Mouse (Mus musculus) common myeloid progenitor, adult 5-6 weeks (primary cell): ENCODE results near the gene Emc9. TPM values are rescaled to one million over a fixed set of nuclear protein-coding genes. Genes with fewer than 3 reads are reported as not detected.

ENCODE experiments used
- ATAC-seq: replicated peaks from 2 replicates; pipeline ENCODE4 v1.8.0; 2016; ENCODE audit warnings: low read depth, mild to moderate bottlenecking, moderate TSS enrichment, inconsistent platforms; ENCODE audit not compliant: poor library complexity, severe bottlenecking
- total RNA-seq: library from RNA; stranded (forward); fragments of 200-1000, 187-1606 nt; gene quantifications from 2 replicates; pipeline ENCODE4 v1.2.3, GENCODE M21; 2017

Emc9 gene
- total RNA-seq, 1 experiment from 2014 or later: 24.3 TPM

- peak; percentile 85 for ATAC-seq
These were observed 6.3 kb upstream of the Emc9 start, which contains the start of gene Rnf31 for GRCm38 (mm10) chr14:55591331-55591891. Rnf31 (plus strand) TSS chr14:55591708.

DNA sequence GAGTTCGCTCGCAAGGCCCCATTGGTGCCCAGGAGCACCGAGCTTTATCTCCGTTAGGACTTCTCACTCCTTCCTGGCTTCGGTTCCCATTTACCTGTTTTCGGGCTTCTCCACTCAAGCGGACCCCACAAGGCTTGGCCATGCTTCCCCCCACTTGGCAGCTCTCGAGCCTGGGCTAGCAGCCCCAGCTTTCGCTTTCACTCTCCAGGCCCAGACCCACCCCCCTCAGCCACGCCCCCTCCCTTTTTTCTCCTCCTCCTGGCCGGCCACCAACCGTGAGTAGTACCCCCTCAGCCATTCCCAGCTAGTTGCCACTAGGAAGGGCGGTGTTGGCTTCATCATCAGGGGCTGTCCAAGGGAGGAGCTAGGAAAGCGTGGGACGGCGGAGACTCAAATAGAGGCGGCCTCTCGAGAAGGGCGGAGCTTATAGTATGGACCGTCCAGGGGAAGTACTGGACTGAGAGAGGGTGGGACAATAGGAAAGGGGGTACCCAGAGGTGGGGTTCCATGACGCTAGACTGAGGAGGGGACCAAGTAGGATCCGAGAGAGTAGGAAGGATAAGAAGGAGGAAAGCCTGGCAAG is 5.7 kb upstream of the Emc9 start, which contains the start of gene Psme2:
Gene Psme2 (minus strand): TSS at position 366 of the 583 bp plus-strand sequence.
- ATAC-seq: peak; percentile 83

DNA sequence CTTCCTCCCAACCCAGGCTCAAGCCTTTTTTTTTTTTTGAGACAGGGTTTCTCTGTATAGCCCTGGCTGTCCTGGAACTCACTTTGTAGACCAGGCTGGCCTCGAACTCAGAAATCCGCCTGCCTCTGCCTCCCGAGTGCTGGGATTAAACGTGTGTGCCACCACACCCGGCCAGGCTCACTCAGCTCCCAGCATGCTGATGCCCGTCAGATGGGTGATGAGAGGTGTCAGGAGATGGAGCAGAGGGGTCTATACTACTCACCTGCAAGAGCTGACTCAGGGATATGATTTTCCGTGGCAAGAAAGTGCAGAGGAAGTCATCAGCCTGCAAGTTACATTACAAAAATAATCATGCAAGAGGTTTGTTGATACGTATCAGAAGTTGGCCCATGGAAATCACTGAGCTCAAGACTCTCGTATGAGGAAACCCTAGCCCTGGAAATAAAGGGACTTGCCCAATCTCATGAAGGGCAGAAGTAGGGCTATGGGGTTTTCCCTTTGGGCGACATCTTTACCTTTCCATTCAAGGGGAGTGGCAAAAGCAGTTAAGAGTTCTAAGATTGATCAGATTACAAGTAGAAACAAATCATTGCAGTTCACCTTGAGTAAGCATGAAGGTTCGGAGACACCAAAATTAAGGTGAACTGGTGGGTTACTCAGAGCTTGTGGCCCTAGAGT is 4.8 kb upstream of the Emc9 start:
- ATAC-seq: no peak

DNA sequence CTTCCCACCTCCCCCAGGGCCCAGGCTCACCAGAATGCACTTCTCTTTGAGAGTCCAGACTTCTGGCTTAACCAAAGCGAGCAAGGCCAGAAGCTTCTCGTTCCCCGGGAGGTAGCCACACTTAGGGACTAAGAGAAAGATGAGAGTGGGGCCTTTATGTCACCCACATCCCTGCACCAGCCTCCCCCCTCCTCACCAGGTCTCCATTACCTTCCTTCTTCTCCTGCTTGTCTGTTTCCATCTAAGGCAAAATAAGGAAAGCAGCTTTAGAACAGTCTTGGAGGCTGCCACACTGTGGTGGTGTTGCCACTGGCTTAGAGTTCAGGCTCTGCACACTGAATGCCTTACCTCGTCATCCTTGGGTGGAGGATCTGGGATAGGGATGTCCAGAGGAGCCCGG is 4.2 kb upstream of the Emc9 start:
- no peak for ATAC-seq

DNA sequence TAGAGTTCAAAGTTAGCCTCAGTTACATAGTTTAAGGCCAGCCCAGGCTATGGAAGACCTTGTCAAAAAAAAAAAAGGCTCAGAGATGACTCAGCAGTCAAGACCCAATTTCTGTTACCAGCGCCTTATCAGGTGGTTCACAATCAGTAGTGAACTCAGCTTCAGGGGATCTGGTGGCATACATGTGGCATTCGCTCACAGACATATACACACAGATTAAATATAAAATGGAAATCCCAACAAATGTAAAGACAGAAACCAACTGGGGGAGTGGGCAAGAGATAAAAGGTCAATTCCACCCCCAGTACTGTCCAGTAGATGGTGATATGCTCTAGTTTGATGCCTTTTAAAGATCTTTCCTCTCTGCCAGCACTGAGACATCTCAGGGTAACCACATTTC is 1.0 kb upstream of the Emc9 start:
- ATAC-seq: peak; percentile 6; the same call in 1 of the 2 replicates

- ATAC-seq: peak; percentile 13; the same call in 1 of the 2 replicates
These were observed 461 bp upstream of the Emc9 start for GRCm38 (mm10) chr14:55585566-55585960.

DNA sequence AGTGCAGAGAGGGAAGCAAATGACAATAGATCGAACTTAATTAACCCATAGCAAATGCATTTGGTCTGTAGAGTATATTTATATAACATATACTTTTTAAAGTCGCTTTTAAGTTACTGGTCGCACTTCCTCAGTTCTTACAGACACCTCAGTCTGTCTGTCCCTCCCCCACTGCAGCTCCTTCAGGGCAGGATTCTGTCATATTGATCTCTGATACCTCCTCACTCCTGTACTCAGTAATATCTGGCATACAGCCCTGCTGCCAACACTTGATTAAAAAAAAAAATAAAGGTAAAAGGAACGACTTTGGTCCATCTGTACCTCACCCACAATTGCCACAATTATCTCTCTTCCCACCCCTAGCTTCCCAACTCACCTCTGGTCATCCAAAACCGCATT is 800 bp downstream of the Emc9 start:
- ATAC-seq: no peak

- no peak for ATAC-seq
These were observed 3.0 kb downstream of the Emc9 start for GRCm38 (mm10) chr14:55581981-55582681.

DNA sequence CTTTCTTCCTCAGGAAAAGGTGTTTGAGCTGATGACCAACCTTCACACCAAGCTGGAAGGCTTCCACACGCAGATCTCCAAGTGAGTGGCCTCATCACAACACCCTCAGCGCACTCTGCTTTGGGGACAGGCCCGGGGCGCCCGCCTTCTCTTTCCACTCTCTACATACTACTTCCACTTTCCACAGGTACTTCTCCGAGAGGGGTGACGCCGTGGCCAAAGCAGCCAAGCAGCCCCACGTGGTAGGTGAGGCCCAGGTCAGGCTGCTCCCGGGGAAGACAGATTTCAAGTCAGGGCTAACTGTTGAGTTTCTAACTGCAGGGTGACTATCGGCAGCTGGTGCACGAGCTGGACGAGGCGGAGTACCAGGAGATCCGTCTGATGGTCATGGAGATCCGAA is 4.4 kb downstream of the Emc9 start:
- no peak for ATAC-seq

DNA sequence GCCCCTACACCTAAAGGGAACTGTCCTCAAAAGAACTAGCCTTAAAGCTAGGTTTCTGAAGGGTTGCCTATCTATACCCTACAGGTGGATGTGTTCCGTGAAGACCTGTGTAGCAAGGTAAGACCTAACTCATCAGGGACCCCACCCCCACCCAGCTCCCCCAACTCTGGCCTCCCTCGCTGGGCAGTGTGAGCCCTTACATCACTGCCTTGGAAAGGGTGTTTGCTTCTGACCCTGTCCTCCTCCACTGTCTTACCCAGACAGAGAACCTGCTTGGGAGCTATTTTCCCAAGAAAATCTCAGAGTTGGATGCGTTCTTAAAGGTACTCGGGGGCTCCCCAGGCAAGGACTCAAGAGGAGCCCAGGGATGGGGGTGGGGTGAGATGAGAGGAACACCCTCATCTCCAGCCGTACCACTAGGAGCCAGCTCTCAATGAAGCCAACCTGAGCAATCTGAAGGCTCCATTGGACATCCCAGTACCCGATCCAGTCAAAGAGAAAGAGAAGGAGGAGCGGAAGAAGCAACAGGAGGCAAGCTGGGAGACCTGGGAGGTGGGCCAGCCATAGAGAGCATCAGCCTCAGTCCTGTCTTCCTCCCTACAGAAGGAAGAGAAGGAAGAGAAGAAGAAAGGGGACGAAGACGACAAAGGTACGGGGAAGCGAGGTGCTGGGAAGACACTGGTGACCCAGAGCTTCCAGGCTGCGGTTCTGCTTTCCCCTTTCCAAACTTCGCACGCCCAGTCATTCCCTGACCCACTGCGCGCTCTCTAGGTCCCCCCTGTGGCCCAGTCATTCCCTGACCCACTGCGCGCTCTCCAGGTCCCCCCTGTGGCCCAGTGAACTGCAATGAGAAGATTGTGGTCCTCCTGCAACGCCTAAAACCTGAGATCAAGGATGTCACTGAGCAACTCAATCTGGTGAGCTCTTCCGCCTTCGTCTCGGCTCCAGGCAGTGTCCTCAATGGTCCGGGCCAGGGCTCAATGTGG is 5.3 kb downstream of the Emc9 start:
- ATAC-seq: no peak

GRCm38 (mm10) chr14:55578668-55579269 is 6.3 kb downstream of the Emc9 start:
- peak; percentile 18 for ATAC-seq

DNA sequence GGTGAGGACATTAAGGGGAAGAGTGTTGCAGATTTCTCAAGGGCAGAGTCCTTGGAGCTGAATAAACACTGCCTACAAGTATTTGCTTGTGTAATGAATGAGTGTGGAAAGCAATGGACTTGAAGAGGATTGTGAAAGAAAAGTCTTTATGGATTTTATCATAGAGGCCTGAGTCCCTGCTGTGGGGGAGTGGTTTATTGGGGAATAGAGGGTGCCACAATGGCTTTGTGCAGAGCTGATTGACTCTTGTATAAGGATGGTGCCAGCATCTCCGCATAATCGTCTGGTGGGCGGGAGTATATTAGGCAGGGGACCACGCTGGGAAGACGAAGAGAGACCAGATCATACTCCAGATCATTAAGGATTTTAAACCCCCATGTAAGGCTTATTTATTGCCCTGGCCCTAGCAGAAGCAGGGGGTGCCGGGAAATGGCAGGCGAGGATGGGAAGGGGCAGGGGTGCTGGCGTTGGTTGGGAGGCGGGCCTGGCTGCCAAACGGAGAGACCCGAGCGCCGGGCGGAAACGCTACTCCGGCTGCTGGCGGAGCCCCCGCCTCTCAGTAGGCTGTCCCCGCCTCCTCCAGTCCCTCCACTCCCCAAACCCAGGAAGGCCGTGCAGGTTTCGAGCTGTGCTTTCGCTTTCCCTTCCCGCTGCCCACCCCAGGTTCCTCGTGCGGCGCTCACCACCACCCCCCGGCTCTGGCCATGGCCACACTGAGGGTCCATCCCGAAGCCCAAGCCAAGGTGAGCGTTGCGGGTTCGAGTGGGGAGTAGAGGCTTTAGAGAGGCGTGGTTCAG is 7.0 kb downstream of the Emc9 start, which contains the start of gene Psme1:
Gene Psme1 (plus strand): TSS at position 253 of the 797 bp plus-strand sequence.
- ATAC-seq: peak; percentile 91

DNA sequence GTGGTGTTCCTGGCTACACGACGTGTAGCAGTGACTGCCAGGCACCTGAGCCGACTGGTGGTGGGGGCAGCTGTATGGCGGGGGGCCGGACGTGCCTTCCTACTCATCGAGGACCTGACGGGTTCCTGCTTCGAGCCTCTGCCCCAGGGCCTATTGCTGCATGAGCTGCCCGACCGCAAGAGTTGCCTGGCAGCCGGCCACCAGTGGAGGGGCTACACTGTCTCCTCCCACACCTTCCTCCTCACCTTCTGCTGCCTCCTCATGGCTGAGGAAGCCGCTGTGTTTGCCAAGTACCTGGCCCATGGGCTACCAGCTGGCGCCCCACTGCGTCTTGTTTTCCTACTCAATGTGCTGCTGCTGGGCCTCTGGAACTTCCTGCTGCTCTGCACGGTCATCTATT is 8.7 kb downstream of the Emc9 start:
- ATAC-seq: peak; percentile 31

DNA sequence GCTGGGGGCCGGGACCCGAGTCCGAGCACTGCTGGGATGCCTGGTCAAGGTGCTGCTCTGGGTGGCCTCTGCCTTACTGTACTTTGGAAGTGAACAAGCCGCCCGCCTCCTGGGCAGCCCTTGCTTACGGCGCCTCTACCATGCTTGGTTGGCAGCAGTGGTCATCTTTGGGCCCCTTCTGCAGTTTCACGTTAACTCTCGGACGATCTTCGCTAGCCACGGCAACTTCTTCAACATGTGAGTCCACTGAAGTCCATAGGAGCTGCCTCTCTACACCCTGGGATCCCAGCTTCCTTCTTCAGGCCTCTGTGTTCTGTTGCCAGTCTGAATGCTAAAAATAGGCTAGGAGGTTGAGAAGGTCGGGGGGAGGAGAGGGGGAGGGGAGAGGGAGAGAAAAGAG is 9.4 kb downstream of the Emc9 start:
- no peak for ATAC-seq

DNA sequence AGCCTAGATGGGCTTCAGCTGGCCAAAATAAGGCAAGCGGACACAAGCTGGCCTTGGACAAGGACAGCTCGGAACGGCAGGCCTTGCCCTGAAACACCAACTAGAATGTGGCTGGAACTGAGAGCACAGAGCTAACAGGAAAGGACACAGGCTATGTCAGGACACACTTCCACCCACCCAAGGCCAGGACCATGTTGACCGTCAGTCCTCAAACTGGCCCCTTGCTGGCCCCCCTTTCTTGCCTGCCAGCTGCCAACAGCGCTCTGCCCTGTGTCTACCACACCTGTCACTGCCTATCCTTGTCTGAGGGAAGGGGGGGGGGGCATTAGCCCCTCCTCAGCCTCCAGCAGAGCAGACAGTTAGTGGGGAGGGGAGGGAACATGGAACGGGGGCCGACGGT is 9.8 kb downstream of the Emc9 start, which contains the start of gene Fitm1:
Gene Fitm1 (plus strand): TSS at position 316 of the 400 bp plus-strand sequence.
- no peak for ATAC-seq

DNA sequence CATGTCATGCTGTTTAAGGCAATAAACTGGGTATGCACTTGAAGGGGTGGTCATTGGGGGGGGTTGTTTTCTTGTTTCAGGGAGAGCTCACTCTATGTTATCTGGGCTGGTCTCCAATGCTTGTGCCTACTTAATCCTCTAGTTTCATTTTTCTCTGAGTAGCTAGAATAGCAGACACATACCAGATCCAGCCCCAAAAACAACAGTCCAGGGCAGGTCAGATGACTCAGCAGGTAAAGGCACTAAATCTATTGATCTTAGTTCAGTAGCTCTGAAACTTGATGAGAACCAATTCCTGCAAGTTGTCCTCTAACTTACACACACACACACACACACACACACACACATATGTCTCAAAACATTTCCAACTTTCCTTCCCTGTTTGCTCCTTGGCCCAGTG is 13.3 kb downstream of the Emc9 start:
- no peak for ATAC-seq

- no peak for ATAC-seq
These were observed 14.5 kb downstream of the Emc9 start for GRCm38 (mm10) chr14:55570588-55570987.

DNA sequence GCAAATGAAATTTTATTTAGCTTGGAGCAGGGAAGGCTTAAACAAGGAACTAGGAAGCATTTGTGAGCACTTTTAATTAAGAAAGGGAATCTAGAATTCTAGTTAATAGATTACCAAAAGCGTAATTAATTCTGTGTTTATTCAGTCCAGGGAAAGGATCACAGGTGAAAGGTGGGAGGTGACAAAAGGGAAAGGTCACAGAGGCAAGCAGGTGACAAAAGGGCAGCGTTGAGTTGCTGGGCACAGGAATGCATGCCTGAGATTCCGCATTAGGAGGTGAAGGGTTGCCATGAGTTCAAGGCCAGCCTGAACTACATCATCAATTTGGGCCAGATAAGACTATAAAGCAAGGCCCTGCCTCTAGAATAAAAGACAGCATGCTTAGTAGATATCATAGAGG is 17.6 kb downstream of the Emc9 start:
- no peak for ATAC-seq
